Mouse (Mus musculus) myocyte (in vitro differentiated cells): ENCODE results near the gene Clec4a4. TPM values are rescaled to one million over a fixed set of nuclear protein-coding genes. Genes with fewer than 3 reads are reported as not detected.
"Not testable (repeated sequence)": the region's sequence is repeated elsewhere in the genome, so short reads cannot be mapped to it uniquely, and the experiment has no call there.

Experiments used
- H3K27me3 ChIP-seq: one replicate; pipeline ENCODE4 v1.6.1; 2011; ENCODE audit not compliant: control insufficient read depth, insufficient read depth, insufficient read length
- H3K36me3 ChIP-seq: one replicate; pipeline ENCODE4 v1.6.1; 2011; ENCODE audit not compliant: control insufficient read depth, insufficient read depth
- H3K4me2 ChIP-seq: one replicate; pipeline ENCODE4 v1.6.1; 2011; ENCODE audit warnings: low read depth, control low read depth
- H3K4me3 ChIP-seq: one replicate; pipeline ENCODE4 v1.5.1; 2011; ENCODE audit warnings: mild to moderate bottlenecking, control low read depth, moderate library complexity
- H3K79me2 ChIP-seq: one replicate; pipeline ENCODE4 v1.6.1; 2011; ENCODE audit not compliant: control insufficient read depth, insufficient read depth
- H3ac ChIP-seq: one replicate; pipeline ENCODE4 v1.6.1; 2011; ENCODE audit not compliant: control insufficient read depth, insufficient read length
- CEBPB ChIP-seq: IDR thresholded peaks from 2 replicates; pipeline ENCODE4 v1.6.1; 2011; ENCODE audit warnings: mild to moderate bottlenecking, moderate library complexity; ENCODE audit not compliant: poor library complexity, insufficient read depth, severe bottlenecking
- E2F4 ChIP-seq: IDR thresholded peaks from one replicate; pipeline ENCODE4 v1.6.1; 2011; ENCODE audit warnings: mild to moderate bottlenecking, control low read depth, moderate library complexity; ENCODE audit not compliant: insufficient read depth
- MAX ChIP-seq: IDR thresholded peaks from one replicate; pipeline ENCODE4 v1.6.1; 2011; ENCODE audit warnings: low read depth, mild to moderate bottlenecking, control low read depth
- MYOD1 ChIP-seq, 3 experiments: IDR thresholded peaks; one replicate each; pipeline ENCODE4 v1.6.1; 2011; ENCODE audit warnings: control low read depth in 2 of 3, low read depth in 2 of 3, mild to moderate bottlenecking in 2 of 3, moderate library complexity in 1 of 3; ENCODE audit not compliant: insufficient read length in 2 of 3, control insufficient read depth in 1 of 3
- MYOG ChIP-seq, 3 experiments: IDR thresholded peaks; one replicate each; pipeline ENCODE4 v1.6.1; 2011; ENCODE audit warnings: control low read depth in 2 of 3, low read depth in 2 of 3, mild to moderate bottlenecking in 2 of 3; ENCODE audit not compliant: insufficient read length in 2 of 3, control insufficient read depth in 1 of 3, insufficient read depth in 1 of 3
- POLR2A ChIP-seq: IDR thresholded peaks from one replicate; pipeline ENCODE4 v1.6.1; 2011; ENCODE audit warnings: low read depth, mild to moderate bottlenecking, control low read depth, moderate library complexity; ENCODE audit not compliant: insufficient read length
- POLR2AphosphoS2 ChIP-seq: IDR thresholded peaks from one replicate; pipeline ENCODE4 v1.6.1; 2011; ENCODE audit warnings: low read depth, control low read depth; ENCODE audit not compliant: insufficient read length
- REST ChIP-seq: IDR thresholded peaks from one replicate; pipeline ENCODE4 v1.6.1; 2011; ENCODE audit warnings: mild to moderate bottlenecking, control low read depth, moderate library complexity; ENCODE audit not compliant: insufficient read depth, insufficient read length
- SRF ChIP-seq: IDR thresholded peaks from one replicate; pipeline ENCODE4 v1.6.1; 2011; ENCODE audit warnings: low read depth; ENCODE audit not compliant: control insufficient read depth, insufficient read length
- TCF12 ChIP-seq: IDR thresholded peaks from one replicate; pipeline ENCODE4 v1.6.1; 2011; ENCODE audit warnings: mild to moderate bottlenecking, control low read depth; ENCODE audit not compliant: poor library complexity, insufficient read depth, severe bottlenecking
- TCF3 ChIP-seq: IDR thresholded peaks from one replicate; pipeline ENCODE4 v1.6.1; 2011; ENCODE audit warnings: low read depth, control low read depth; ENCODE audit not compliant: insufficient read length
- USF1 ChIP-seq: IDR thresholded peaks from one replicate; pipeline ENCODE4 v1.6.1; 2011; ENCODE audit warnings: low read depth, mild to moderate bottlenecking, control low read depth, moderate library complexity
- polyA plus RNA-seq: library from polyadenylated mRNA; unstranded; fragments of >200 nt; fragmentation: generic; extraction: Trizol; gene quantifications from one replicate; pipeline ENCODE4 v1.2.1, GENCODE M21; 2012; ENCODE audit warnings: missing spikeins

The Clec4a4 gene
- not detected for polyA plus RNA-seq

GRCm38 (mm10) chr6:122989876-122990437 is at the start of gene Clec4a4:
TSS of gene Clec4a4 (plus strand) at chr6:122990367.
- no peaks in the 10 kb centered on the region for H3K36me3 ChIP-seq
- TF ChIP-seq CEBPB (no peak), POLR2A (no peak), MYOG (IDR thresholded peaks at IDR 0.05; ENCODE audit: control insufficient read depth in 1 of 3, insufficient read depth in 1 of 3, insufficient read length in 2 of 3, low read depth in 2 of 3) (no peak), REST (no peak), MAX (no peak), TCF12 (no peak), E2F4 (no peak), POLR2AphosphoS2 (no peak)
- no peaks in the 10 kb centered on the region for H3K79me2 ChIP-seq
- no peaks in the 10 kb centered on the region for H3K27me3 ChIP-seq
- H3K4me3 ChIP-seq, result no peak within 1 kb of the TSS
- no peak within 1 kb of the TSS for H3K4me2 ChIP-seq
- no peak within 1 kb of the TSS for H3ac ChIP-seq

DNA sequence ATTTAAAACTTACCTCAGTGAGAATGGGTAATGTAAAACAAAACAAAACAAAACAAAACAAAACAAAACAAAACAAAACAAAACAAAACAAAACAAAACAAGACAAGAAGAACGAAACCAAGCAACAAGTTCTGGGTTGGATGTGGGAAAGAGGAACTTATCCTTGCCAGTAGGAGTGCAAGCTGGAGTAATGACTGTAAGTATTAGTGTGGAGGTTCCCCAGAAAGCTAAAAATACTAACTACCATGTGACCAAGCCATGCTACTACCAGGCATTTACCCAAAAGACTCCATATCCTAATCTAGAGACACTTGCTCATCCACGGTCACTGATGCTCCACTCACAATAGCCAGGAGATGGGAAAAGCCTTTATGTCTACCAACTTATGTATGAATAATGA is 43.4 kb upstream of the Clec4a4 start:
- TF ChIP-seq MYOG (IDR thresholded peaks at IDR 0.05; ENCODE audit: control insufficient read depth in 1 of 3, insufficient read depth in 1 of 3, insufficient read length in 2 of 3, low read depth in 2 of 3), result no peak
- TF ChIP-seq E2F4, result no peak
- TF ChIP-seq MAX, result no peak
- TF ChIP-seq POLR2A, result no peak
- TF ChIP-seq SRF, result no peak
- TF ChIP-seq TCF12, result no peak
- TF ChIP-seq TCF3, result no peak
- no peak for TF ChIP-seq CEBPB
- TF ChIP-seq POLR2AphosphoS2, result no peak
- TF ChIP-seq USF1, result no peak
- TF ChIP-seq REST, result no peak
- no peak for TF ChIP-seq MYOD1 (IDR thresholded peaks at IDR 0.05; ENCODE audit: control insufficient read depth in 1 of 3, insufficient read length in 2 of 3, low read depth in 2 of 3)
- H3K4me3 ChIP-seq, result no peak overlapping the region

GRCm38 (mm10) chr6:122952401-122952800 is 37.8 kb upstream of the Clec4a4 start, which contains the start of gene Clec4a3:
TSS of gene Clec4a3 (plus strand) at chr6:122952515.
- Histone ChIP-seq H3ac (no peak within 1 kb of the TSS), H3K4me3 (no peak within 1 kb of the TSS), H3K27me3 (no peaks in the 10 kb centered on the region), H3K79me2 (no peaks in the 10 kb centered on the region), H3K4me2 (no peak within 1 kb of the TSS), H3K36me3 (no peaks in the 10 kb centered on the region)
- TF ChIP-seq TCF12 (no peak), POLR2A (no peak), POLR2AphosphoS2 (no peak), MYOG (IDR thresholded peaks at IDR 0.05; ENCODE audit: control insufficient read depth in 1 of 3, insufficient read depth in 1 of 3, insufficient read length in 2 of 3, low read depth in 2 of 3) (no peak), USF1 (no peak), E2F4 (no peak), MAX (no peak), SRF (no peak)

More for the DNA sequence above, 43.4 kb upstream of the Clec4a4 start:
- H3K79me2 ChIP-seq, result no peaks in the 10 kb centered on the region
- H3K4me2 ChIP-seq, result no peak overlapping the region
- no peaks in the 10 kb centered on the region for H3K27me3 ChIP-seq
- no peaks in the 10 kb centered on the region for H3K36me3 ChIP-seq
- H3ac ChIP-seq, result no peak overlapping the region

GRCm38 (mm10) chr6:122964562-122964961 is 25.6 kb upstream of the Clec4a4 start:
- H3K4me2 ChIP-seq, result no peak overlapping the region
- H3K4me3 ChIP-seq, result no peak overlapping the region
- H3K79me2 ChIP-seq, result no peaks in the 10 kb centered on the region
- no peak for TF ChIP-seq TCF12
- TF ChIP-seq CEBPB, result no peak
- TF ChIP-seq E2F4, result no peak
- no peak for TF ChIP-seq POLR2AphosphoS2
- no peak for TF ChIP-seq REST
- TF ChIP-seq POLR2A, result no peak
- no peak for TF ChIP-seq USF1
- no peak for TF ChIP-seq MYOG (IDR thresholded peaks at IDR 0.05; ENCODE audit: control insufficient read depth in 1 of 3, insufficient read depth in 1 of 3, insufficient read length in 2 of 3, low read depth in 2 of 3)
- TF ChIP-seq TCF3, result no peak
- TF ChIP-seq SRF, result no peak
- no peak for TF ChIP-seq MYOD1 (IDR thresholded peaks at IDR 0.05; ENCODE audit: control insufficient read depth in 1 of 3, insufficient read length in 2 of 3, low read depth in 2 of 3)
- TF ChIP-seq MAX, result no peak
- H3K27me3 ChIP-seq, result no peaks in the 10 kb centered on the region
- H3K36me3 ChIP-seq, result no peaks in the 10 kb centered on the region
- H3ac ChIP-seq, result no peak overlapping the region

- no peak overlapping the region for H3ac ChIP-seq
- H3K4me3 ChIP-seq, result no peak overlapping the region
- H3K36me3 ChIP-seq, result no peaks in the 10 kb centered on the region
- no peaks in the 10 kb centered on the region for H3K27me3 ChIP-seq
- no peak for TF ChIP-seq USF1
- TF ChIP-seq E2F4, result no peak
- TF ChIP-seq POLR2AphosphoS2, result no peak
- no peak for TF ChIP-seq SRF
- no peak for TF ChIP-seq TCF12
- no peak for TF ChIP-seq CEBPB
- TF ChIP-seq MYOG (IDR thresholded peaks at IDR 0.05; ENCODE audit: control insufficient read depth in 1 of 3, insufficient read depth in 1 of 3, insufficient read length in 2 of 3, low read depth in 2 of 3), result no peak
- TF ChIP-seq MAX, result no peak
- TF ChIP-seq POLR2A, result no peak
- no peak for TF ChIP-seq REST
- no peaks in the 10 kb centered on the region for H3K79me2 ChIP-seq
- H3K4me2 ChIP-seq, result no peak overlapping the region
Observed at GRCm38 (mm10) chr6:122969048-122969447, 21.1 kb upstream of the Clec4a4 start.

DNA sequence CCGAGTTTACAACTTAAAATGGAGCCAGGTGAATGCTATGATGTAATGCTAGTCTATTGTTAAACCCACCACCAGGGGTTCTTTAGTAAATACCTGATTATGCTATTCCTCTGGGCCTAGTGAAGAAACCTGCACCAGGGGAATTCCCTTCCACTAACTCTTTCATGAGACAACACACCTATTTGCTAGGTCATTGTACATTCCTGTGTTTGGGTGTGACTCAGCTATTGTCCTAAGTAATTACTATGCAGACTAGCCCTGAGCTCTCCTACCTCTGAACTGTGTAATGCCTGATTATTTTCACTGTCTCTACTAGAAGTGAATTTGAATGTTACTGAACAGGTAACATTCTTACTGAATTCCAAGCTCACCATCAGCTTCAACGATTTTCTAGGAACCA is 14.5 kb downstream of the Clec4a4 start:
- not testable (repeated sequence) for H3K79me2 ChIP-seq, H3K4me3 ChIP-seq, H3ac ChIP-seq, H3K4me2 ChIP-seq, H3K36me3 ChIP-seq, H3K27me3 ChIP-seq
